Mouse (Mus musculus): ENCODE measurements around the gene Il17a. TPM values are rescaled to one million over a fixed set of nuclear protein-coding genes. Genes with fewer than 3 reads are reported as not detected.
A peak's percentile ranks its signal among the peaks of the same experiment; 100 is the strongest.

The Il17a gene
- not detected for polyA plus RNA-seq (2021)

DNA sequence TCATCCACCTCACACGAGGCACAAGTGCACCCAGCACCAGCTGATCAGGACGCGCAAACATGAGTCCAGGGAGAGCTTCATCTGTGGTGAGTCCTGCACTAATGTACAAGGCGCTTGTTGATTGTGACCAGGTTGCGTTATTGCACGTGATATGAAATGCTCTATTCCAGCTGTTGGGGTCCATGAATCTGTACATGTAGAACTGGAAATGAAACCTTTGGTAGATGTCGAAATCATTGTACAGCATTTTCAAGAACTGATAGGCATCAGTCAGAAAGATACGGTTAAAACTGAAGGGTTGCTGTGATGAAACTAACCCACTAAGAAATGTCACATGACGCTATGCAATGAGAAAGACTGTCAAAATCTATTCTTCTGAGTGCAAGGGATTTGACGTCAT lies at the start of gene Il17a:
Gene Il17a (plus strand): TSS at position 3 of the 400 bp plus-strand sequence.
- TF ChIP-seq CTCF (IDR thresholded peaks at IDR 0.05) = no peak
- ChIA-PET CTCF (interaction anchor here (0.9 to 1.1 kb wide), 2 partner anchors 15 to 30 kb away, joined by 3 to 4 read pairs; no protein-coding TSS in a partner anchor), POLR2A (no interaction called here)
- ATAC-seq (no peak), DNase-seq (ENCODE audit: low read depth, low spot score) (no peak)
- in situ Hi-C loops (cut with MboI; ENCODE audit: low pct_unique_long_range_greater_than_20kb) = no loop called here
- no peaks in the 10 kb centered on the region for H3K27me3 ChIP-seq

DNA sequence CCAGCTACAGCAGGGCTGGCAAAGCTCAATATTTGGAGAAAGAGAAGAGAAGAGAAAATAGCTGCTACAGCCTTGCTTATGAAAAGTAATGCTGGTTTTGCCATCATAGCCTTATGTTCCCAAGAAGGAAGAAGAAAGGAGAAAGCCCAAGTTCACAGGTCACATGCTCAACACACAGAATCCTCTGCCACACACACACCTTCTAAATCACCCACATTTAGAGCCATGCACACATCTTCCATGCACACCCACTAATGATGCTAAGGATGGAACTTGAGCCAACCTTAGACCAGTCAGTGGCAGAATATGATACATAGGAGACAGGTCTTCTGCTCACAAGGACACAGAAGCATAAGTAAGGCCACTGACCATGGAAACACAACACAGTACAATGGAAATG lies 47.9 kb upstream of the Il17a start:
- ChIA-PET CTCF (no interaction called here), POLR2A (no interaction called here)
- no peak for TF ChIP-seq CTCF (IDR thresholded peaks at IDR 0.05)
- in situ Hi-C loops (cut with MboI; ENCODE audit: low pct_unique_long_range_greater_than_20kb) = no loop called here
- H3K27me3 ChIP-seq = no peaks in the 10 kb centered on the region
- DNase-seq (ENCODE audit: low read depth, low spot score) (no peak), ATAC-seq (no peak)

DNA sequence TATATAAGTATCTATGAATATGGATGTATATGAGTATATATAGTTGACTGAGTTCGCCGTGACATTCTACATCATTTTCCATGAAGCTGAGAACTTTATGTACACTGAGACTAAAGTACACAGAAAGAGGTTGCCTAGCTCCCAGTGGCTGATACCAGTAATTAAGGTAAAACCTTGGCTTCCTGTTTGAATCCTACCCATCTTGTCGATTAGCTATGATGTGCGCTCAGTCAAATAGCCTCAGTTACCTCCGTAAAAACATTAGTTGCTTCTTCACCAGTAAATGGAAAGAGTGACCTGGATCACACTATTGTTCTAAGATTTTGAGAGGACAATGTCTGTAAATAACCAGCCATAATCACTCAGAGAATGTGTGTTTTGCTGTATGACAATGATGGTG lies 47.3 kb upstream of the Il17a start:
- ChIA-PET CTCF (no interaction called here), POLR2A (no interaction called here)
- no peak for DNase-seq (ENCODE audit: low read depth, low spot score)

DNA sequence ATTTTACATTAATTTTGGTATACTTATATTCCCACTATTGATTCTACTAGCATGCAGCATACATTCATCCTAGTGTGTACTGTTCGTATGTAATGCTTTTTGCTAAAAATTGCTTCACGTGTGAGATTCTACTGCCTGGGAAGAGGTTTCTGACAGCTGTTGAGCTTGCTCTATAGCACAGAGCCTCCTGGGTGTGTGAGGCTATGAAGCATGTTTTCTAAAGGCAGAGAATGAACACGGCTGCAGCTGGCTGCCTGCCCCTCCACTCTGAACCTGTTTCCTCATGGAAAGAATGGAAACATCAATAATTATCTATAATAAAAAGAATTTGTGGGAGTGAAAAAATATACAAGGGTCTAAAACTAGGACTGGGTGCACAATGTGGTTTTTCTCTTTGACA lies 46.9 kb upstream of the Il17a start:
- no peak for DNase-seq (ENCODE audit: low read depth, low spot score)
- in situ Hi-C loops (cut with MboI; ENCODE audit: low pct_unique_long_range_greater_than_20kb) = no loop called here
- CTCF ChIA-PET = no interaction called here
- H3K27me3 ChIP-seq = no peaks in the 10 kb centered on the region
- no peak for TF ChIP-seq CTCF (IDR thresholded peaks at IDR 0.05)
- POLR2A ChIA-PET = no interaction called here
- no peak for ATAC-seq

More for the DNA sequence above, 47.3 kb upstream of the Il17a start:
- in situ Hi-C loops (cut with MboI; ENCODE audit: low pct_unique_long_range_greater_than_20kb) = no loop called here
- no peak for TF ChIP-seq CTCF (IDR thresholded peaks at IDR 0.05)
- no peaks in the 10 kb centered on the region for H3K27me3 ChIP-seq
- no peak for ATAC-seq

DNA sequence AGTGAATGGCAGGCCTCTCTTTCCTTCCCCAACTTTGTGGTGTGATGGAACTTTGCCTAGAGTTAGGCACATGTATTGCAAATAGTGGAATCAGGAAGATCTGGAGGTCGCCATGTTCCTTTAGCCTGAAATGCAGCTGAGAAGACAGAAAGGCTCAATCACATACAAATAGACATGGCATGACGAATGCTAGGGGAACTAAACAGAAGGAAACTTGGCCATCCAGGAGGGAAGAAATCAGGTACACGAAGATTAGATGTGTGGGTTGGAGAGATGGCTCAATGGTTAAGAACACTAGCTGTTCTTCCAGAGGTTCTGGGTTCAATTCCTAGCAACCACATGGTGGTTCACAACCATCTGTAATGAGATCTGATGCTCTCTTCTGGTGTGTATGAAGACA lies 46.3 kb upstream of the Il17a start:
- ChIA-PET CTCF (interaction anchor here (1.2 kb wide), 1 partner anchor 70 kb away, joined by 3 read pairs; no protein-coding TSS in a partner anchor), POLR2A (interaction anchor here (0.6 kb wide), 1 partner anchor 10 kb away, joined by 4 read pairs; no protein-coding TSS in a partner anchor)
- no peaks in the 10 kb centered on the region for H3K27me3 ChIP-seq
- ATAC-seq = no peak
- TF ChIP-seq CTCF (IDR thresholded peaks at IDR 0.05) = no peak
- DNase-seq (ENCODE audit: low read depth, low spot score) = no peak
- in situ Hi-C loops (cut with MboI; ENCODE audit: low pct_unique_long_range_greater_than_20kb) = no loop called here

DNA sequence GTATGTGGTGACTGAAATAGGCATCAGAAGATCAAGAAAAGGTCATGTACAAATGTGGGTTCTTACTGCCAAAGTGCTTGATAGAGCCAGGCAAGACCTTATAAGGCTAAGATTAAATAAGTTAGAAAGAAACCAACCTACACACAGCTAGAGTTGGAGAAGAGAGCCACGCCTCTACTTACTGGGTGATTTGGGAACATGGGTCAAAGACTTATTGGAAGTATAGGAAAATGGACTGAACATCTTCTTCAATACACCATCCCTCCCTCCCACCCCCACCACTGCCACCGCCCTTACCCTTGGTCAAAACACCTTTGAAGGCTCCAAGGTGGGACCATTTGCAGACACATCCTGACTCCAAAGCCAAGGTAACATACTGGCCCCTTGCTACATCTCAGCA lies 45.3 kb upstream of the Il17a start:
- in situ Hi-C loops (cut with MboI; ENCODE audit: low pct_unique_long_range_greater_than_20kb) = no loop called here
- ATAC-seq = peak; percentile 8
- no peaks in the 10 kb centered on the region for H3K27me3 ChIP-seq
- DNase-seq (ENCODE audit: low read depth, low spot score) = no peak
- POLR2A ChIA-PET = no interaction called here
- CTCF ChIA-PET = interaction anchor here (1.2 kb wide), 1 partner anchor 71 kb away, joined by 3 read pairs; no protein-coding TSS in a partner anchor
- TF ChIP-seq CTCF (IDR thresholded peaks at IDR 0.05) = no peak

DNA sequence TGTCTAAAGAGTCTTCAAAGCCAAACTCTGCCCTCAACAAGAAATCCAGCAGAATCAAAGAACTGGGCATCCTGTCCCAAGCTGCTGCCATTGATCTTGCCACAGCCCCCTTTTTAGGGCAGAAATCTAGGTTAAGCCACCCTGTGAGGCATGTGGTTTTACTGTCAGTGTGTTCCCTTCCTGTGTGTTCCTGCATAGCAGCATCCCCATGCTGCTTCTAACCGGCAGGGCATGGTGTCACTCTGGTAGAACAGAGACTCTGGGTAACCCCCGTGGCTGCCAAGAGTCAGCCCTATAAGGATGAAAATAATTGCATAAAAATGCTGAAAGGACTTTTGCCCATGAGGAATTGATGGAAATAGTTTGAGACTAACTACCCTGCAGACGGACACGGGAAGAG lies 44.8 kb upstream of the Il17a start:
- DNase-seq (ENCODE audit: low read depth, low spot score) (peak; percentile 39), ATAC-seq (peak; percentile 65)
- in situ Hi-C loops (cut with MboI; ENCODE audit: low pct_unique_long_range_greater_than_20kb) = no loop called here
- ChIA-PET POLR2A (no interaction called here), CTCF (no interaction called here)
- TF ChIP-seq CTCF (IDR thresholded peaks at IDR 0.05) = no peak
- no peaks in the 10 kb centered on the region for H3K27me3 ChIP-seq

DNA sequence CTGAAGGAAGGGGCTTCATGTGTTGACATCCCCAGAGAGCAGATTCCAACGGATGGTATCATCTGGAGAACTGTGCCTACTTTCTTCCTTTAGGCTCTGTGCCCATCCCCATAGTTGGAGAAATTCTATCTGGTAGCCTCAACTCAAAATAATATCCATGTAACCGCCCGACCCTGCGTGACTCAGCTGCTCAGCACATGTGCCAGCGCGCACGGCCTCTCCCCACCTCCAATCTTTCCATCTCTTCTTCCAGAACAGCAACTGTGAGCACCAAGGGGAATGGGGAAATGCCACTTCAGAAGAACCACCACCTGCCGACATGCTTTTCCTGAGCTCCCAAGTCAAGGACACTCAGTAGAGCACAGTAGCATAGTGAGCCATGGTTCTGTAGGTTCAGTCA lies 39.4 kb upstream of the Il17a start:
- no peak for TF ChIP-seq CTCF (IDR thresholded peaks at IDR 0.05)
- CTCF ChIA-PET = no interaction called here
- ATAC-seq (no peak), DNase-seq (ENCODE audit: low read depth, low spot score) (no peak)
- no peaks in the 10 kb centered on the region for H3K27me3 ChIP-seq
- in situ Hi-C loops (cut with MboI; ENCODE audit: low pct_unique_long_range_greater_than_20kb) = no loop called here
- POLR2A ChIA-PET = no interaction called here

DNA sequence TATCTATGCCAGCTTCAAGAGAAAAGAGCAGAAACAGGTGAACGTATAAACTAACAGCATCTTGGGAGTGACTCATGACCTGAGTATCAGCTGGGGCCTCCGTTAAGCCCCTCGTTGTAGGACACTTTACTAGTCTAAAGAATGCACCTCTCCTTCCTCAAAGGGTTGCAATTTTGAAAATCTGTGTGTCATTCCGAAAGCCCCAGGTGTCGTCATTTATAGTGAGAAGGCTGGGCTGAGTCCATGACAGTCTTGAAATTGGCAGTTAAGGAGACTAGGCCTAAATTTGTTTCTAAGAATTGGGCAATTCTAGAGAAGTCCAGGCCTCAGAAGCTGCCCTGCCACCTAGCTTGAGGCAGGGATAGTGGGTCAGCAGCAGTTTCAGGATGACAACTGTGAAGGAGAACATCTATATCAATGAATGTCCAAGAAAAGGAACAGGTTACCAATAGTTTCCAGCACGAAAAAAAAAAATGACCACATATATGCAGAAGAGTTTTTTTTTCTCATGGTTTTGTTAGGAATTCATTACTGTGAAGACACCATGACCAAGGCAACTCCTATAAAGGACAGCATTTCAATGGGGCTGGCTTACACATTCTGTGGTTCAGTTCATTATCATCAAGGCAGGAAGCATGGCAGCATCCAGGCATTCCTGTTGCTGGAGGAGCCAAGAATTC lies 36.9 kb upstream of the Il17a start:
- POLR2A ChIA-PET = no interaction called here
- CTCF ChIA-PET = no interaction called here
- no peak for DNase-seq (ENCODE audit: low read depth, low spot score)
- TF ChIP-seq CTCF (IDR thresholded peaks at IDR 0.05) = no peak
- no peaks in the 10 kb centered on the region for H3K27me3 ChIP-seq
- in situ Hi-C loops (cut with MboI; ENCODE audit: low pct_unique_long_range_greater_than_20kb) = no loop called here
- ATAC-seq = no peak

DNA sequence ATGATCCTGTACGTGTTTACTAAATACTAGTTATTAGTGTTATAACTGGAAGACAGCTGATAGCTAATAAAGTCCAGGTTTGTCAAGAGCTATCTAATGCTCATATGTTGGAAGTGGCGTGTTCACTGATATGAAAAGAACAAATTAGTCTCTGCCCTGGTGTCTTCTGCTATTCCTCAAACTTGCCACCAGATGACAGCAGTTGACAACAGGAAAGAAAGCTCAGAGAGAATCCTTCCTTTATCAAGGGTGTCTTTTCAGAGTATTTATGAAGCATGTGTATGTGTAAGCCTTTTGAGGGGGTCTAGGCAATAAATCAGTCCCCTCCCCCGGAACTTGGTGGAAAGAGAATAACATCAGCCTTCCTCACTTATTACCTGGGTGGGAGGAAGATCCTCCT lies 30.7 kb upstream of the Il17a start:
- CTCF ChIA-PET = interaction anchor here (0.6 to 2.7 kb wide), 13 partner anchors 10 to 233 kb away, joined by 3 to 18 read pairs (median 5); partner anchors contain the start of gene Il17a
- POLR2A ChIA-PET = no interaction called here
- no peaks in the 10 kb centered on the region for H3K27me3 ChIP-seq
- in situ Hi-C loops (cut with MboI; ENCODE audit: low pct_unique_long_range_greater_than_20kb) = loop anchor here (5.0 kb wide), 1 partner anchor 102 kb away; no protein-coding TSS in a partner anchor
- no peak for DNase-seq (ENCODE audit: low read depth, low spot score)
- peak; percentile 54 for TF ChIP-seq CTCF (IDR thresholded peaks at IDR 0.05)
- no peak for ATAC-seq

DNA sequence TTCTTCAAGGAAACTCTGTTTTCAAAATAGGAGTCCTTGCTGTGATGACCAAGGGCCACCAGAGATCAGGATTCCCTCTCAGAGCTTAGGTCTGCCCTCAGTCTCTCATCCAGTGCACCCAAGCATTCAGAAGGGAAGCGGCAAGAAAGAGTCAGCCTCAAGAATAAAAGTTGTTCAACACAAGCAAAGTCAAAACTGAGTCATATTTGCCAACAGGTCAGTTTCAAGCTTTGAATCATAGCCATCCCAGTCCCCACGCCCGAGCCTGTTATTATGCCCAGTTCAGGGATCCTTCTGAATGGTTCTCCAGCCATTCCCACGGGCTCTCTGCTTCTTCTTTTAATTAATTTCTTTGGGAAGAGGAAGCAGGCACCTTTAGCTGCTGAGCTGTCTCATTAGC lies 5.9 kb downstream of the Il17a start:
- no peak for TF ChIP-seq CTCF (IDR thresholded peaks at IDR 0.05)
- POLR2A ChIA-PET = interaction anchor here (1.5 kb wide), 1 partner anchor 12 kb away, joined by 3 read pairs; no protein-coding TSS in a partner anchor
- DNase-seq (ENCODE audit: low read depth, low spot score) (no peak), ATAC-seq (no peak)
- H3K27me3 ChIP-seq = no peaks in the 10 kb centered on the region
- CTCF ChIA-PET = interaction anchor here (0.9 to 3.7 kb wide), 3 partner anchors 10 to 121 kb away, joined by 3 to 26 read pairs (median 3); partner anchors contain the start of gene Pkhd1
- in situ Hi-C loops (cut with MboI; ENCODE audit: low pct_unique_long_range_greater_than_20kb) = no loop called here
